Mouse (Mus musculus) hindbrain, embryonic 12.5 days (tissue): ENCODE results near the gene Ccnl2. TPM values are rescaled to one million over a fixed set of nuclear protein-coding genes. Genes with fewer than 3 reads are reported as not detected.

ENCODE experiments used
- ATAC-seq: fragments of 200-750 bp; cut with Nextera tagmentation; 2 replicates; pipeline ENCODE4 v1.8.0; 2017; ENCODE audit warnings: moderate TSS enrichment; ENCODE audit not compliant: low FRiP score
- H3K27ac ChIP-seq: fragments of 300-500 bp; sonication (generic); 2 replicates; pipeline ENCODE4 v1.5.1; 2016; ENCODE audit warnings: mild to moderate bottlenecking
- H3K27me3 ChIP-seq: fragments of 300-500 bp; sonication (generic); 2 replicates; pipeline ENCODE4 v1.6.1; 2016; ENCODE audit warnings: mild to moderate bottlenecking
- H3K36me3 ChIP-seq: fragments of 300-500 bp; sonication (generic); 2 replicates; pipeline ENCODE4 v1.6.1; 2016; ENCODE audit warnings: mild to moderate bottlenecking
- H3K4me1 ChIP-seq: fragments of 300-500 bp; sonication (generic); 2 replicates; pipeline ENCODE4 v1.6.1; 2016
- H3K4me2 ChIP-seq: fragments of 300-500 bp; sonication (generic); replicated peaks from 2 replicates; pipeline ENCODE4 v1.6.1; 2016; ENCODE audit warnings: mild to moderate bottlenecking
- H3K4me3 ChIP-seq: fragments of 300-500 bp; sonication (generic); 2 replicates; pipeline ENCODE4 v1.5.1; 2016; ENCODE audit warnings: mild to moderate bottlenecking
- H3K9ac ChIP-seq: fragments of 300-500 bp; sonication (generic); 2 replicates; pipeline ENCODE4 v1.6.1; 2016; ENCODE audit warnings: mild to moderate bottlenecking, moderate library complexity
- H3K9me3 ChIP-seq: fragments of 300-500 bp; sonication (generic); replicated peaks from 2 replicates; pipeline ENCODE4 v1.6.1; 2016; ENCODE audit warnings: mild to moderate bottlenecking
- WGBS: fragments of 180-500 bp; shearing (Covaris S2); methylation state at CpG from one replicate; pipeline ENCODE4 v1.1.7; 2016; 5-methylcytosine and 5-hydroxymethylcytosine counted together
- polyA plus RNA-seq: library from polyadenylated mRNA; unstranded; fragments of >200 nt; fragmentation: Nextera tagmentation; extraction: Ambion mirVana; gene quantifications from 2 replicates; pipeline ENCODE4 v1.2.1, GENCODE M21; 2016

Ccnl2 gene
- polyA plus RNA-seq, 1 experiment from 2014 or later = 217 TPM

GRCm38 (mm10) chr4:155831831-155832230 lies 19.5 kb downstream of the Ccnl2 start:
- H3K4me3 ChIP-seq = peak overlapping the region; percentile 87
- H3K9ac ChIP-seq = peak overlapping the region; percentile 90
- no peak; the same call in 1 of the 2 replicates for ATAC-seq
- WGBS = under 1% methylated on average over 25 of the region's 25 CpGs
- peak overlapping the region; percentile 91 for H3K27ac ChIP-seq
- H3K36me3 ChIP-seq = peaks cover 14% of the 10 kb centered on the region
- H3K4me1 ChIP-seq = peaks cover 21% of the 10 kb centered on the region
- peak overlapping the region; percentile 95 for H3K4me2 ChIP-seq
- H3K9me3 ChIP-seq = no peaks in the 10 kb centered on the region
- no peaks in the 10 kb centered on the region for H3K27me3 ChIP-seq

DNA sequence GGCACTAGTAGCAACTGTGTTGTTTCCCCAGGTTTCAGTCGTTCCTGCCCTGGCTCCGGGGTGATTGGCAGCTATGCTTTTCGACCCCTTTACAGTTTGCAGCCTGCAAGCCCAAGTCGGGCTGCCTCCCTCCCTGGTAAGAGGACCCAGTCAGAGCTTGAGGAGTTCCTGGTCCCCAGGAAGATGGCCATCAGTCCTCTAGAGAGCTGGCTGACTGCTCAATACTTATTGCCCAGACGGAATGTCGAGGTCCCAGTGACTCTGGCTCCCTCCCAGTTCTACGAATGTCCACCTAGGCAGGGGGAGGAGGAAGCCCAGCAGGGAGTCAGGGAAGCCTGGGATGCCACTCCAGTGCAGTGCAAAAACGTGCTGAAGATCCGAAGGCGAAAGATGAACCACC lies 20.0 kb downstream of the Ccnl2 start:
- peak overlapping the region; percentile 87 for H3K4me3 ChIP-seq

DNA sequence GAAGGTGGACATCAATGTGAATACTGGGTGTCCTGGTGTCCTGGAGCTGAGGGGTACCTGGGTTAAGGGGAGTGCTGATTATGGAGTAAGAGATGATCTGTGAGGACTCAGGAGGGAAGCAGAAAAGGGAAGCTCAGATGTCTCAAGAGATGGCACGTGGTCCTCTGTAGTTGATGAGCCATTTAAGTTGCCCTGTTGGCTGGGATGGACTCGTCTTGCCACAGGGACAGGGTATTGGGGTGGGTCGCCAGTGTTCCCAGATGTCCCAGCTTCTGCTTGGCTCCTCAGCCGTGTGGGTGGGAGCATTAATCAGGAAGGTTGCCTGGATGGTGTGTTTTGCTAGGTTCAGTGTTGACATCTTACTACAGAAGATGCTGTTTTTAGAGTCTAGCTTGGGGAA lies 20.9 kb downstream of the Ccnl2 start:
- Histone ChIP-seq H3K27ac (no peak overlapping the region), H3K9me3 (no peaks in the 10 kb centered on the region), H3K36me3 (peaks cover 6% of the 10 kb centered on the region; the same call in 1 of the 2 replicates), H3K4me3 (no peak overlapping the region), H3K4me1 (peaks cover 21% of the 10 kb centered on the region), H3K9ac (no peak overlapping the region), H3K27me3 (no peaks in the 10 kb centered on the region), H3K4me2 (no peak overlapping the region)
- WGBS = 86% methylated on average over 4 of the region's 4 CpGs
- no peak for ATAC-seq

More for the DNA sequence above, 20.0 kb downstream of the Ccnl2 start:
- Histone ChIP-seq H3K9ac (peak overlapping the region; percentile 90), H3K27ac (0 out of 2 replicates have a peak overlapping the region, but pooled peaks have one; percentile 91), H3K9me3 (no peaks in the 10 kb centered on the region), H3K36me3 (peaks cover 11% of the 10 kb centered on the region), H3K27me3 (no peaks in the 10 kb centered on the region), H3K4me1 (peaks cover 21% of the 10 kb centered on the region), H3K4me2 (peak overlapping the region; percentile 95)
- ATAC-seq = no peak
- 57% methylated on average over 10 of the region's 10 CpGs for WGBS

DNA sequence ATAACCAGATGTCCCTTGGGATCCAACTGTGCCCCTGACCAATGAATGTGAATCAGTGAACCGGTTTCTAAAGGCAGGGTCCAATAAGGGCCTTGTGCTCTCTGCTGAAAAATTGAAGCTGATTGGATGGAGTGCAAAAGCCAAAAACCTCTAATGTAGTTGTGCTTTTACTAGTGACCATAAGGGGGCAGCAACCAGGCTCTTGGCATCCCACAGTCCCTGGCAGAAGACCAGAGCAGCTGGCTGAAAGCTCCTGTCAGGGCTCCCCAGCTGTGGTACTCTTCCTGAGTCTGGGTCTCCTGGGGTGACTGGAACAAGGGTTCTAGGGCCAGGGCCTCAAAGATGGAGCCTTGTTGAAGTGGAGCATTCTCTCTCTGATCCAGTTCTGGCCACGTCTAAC lies 21.5 kb downstream of the Ccnl2 start:
- Histone ChIP-seq H3K9ac (no peak overlapping the region), H3K36me3 (peaks cover 6% of the 10 kb centered on the region; the same call in 1 of the 2 replicates), H3K4me2 (no peak overlapping the region), H3K27ac (peak overlapping the region; percentile 60; the same call in 1 of the 2 replicates), H3K9me3 (no peaks in the 10 kb centered on the region), H3K4me1 (peaks cover 22% of the 10 kb centered on the region), H3K4me3 (no peak overlapping the region; the same call in 1 of the 2 replicates), H3K27me3 (no peaks in the 10 kb centered on the region)
- WGBS = 36% methylated on average over 2 of the region's 2 CpGs
- ATAC-seq = peak; percentile 11; the same call in 1 of the 2 replicates

DNA sequence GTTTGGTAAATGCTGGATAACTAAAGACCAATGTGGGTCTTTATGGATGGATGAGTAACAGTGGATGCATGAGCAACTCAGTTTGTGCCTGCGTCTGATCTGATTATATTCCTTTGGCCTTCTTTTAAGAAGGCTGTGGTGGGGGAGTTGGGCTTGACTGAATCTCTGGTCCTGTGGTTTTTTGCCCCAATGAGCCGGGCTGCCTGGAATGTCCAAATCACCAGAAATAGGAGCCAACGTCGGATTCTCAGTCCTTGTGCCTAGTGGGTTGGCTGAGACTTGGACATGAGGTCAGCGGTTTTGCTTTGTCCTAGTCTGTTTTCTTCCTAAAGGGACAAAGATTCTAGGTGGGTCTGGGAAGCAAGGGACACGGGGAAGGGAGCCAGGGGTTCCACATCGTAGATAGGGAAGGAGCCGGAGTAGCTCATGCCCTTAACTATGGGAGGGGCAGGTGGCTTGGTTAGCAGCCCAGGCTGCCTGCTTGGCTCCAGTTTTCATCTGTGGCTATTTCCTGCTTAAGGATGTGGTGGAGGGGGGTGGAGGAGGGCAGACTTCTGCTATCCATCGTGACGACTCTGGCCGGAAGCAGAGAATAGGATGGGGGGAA lies 25.2 kb downstream of the Ccnl2 start:
- peaks cover 8% of the 10 kb centered on the region for H3K36me3 ChIP-seq
- H3K27me3 ChIP-seq = peaks cover 17% of the 10 kb centered on the region
- no peak overlapping the region for H3K9ac ChIP-seq
- peaks cover 39% of the 10 kb centered on the region for H3K4me1 ChIP-seq
- no peak overlapping the region for H3K4me3 ChIP-seq
- ATAC-seq = no peak
- 79% methylated on average over 11 of the region's 11 CpGs for WGBS
- no peak overlapping the region for H3K27ac ChIP-seq
- no peak overlapping the region for H3K4me2 ChIP-seq
- H3K9me3 ChIP-seq = no peaks in the 10 kb centered on the region

DNA sequence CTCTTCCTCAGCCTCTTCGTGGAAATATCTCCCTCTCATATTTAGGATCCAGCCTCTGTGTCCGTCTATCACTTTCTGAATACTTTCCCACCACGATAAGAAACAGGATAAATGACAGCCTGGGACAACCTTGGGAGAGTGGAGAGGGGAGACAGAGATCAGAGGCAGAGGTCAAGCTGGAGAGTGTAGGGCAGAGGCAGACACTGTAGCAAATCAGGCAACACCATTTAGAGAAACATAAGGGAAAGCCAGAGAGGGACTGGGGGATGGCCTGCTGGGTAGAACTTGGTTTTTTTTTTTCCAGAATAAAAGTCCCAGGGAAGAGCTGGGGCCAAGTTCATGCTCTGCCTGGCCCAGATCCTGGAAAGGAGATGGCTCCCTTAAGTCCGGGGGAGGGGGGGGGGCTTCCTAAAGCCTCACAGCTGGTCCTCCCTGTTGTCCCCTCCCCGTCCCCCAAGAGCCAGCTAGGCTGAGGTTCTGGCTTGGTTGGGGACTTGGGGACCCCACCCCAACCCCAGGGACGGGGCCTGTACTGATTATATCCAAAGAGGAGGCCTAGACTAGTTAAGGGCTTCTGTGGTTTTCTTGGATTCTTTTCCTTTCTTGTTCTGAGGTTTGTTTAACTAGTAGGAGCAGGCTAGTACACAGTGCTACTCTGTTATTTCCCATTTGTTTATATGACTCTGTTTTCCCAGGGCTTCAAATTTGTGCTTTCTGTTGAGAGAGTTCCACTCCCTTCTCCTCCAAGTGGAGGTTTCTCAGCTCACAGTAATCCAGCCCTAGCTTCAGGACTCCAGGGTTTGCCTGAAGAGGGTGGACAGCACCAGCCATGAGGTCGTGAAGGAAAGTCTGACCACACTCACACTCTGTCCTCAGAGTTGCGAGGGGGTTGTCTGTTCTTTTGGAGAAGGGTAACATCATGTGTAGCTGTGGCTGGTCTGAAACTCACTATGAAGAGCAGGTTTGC lies 26.2 kb downstream of the Ccnl2 start:
- H3K27ac ChIP-seq = 0 out of 2 replicates have a peak overlapping the region, but pooled peaks have one; percentile 55
- ATAC-seq = no peak
- H3K4me3 ChIP-seq = no peak overlapping the region
- no peak overlapping the region for H3K9ac ChIP-seq
- peaks cover 17% of the 10 kb centered on the region for H3K27me3 ChIP-seq
- no peaks in the 10 kb centered on the region for H3K9me3 ChIP-seq
- H3K4me1 ChIP-seq = peaks cover 33% of the 10 kb centered on the region
- H3K36me3 ChIP-seq = peaks cover 5% of the 10 kb centered on the region; the same call in 1 of the 2 replicates
- 63% methylated on average over 8 of the region's 8 CpGs for WGBS
- no peak overlapping the region for H3K4me2 ChIP-seq

DNA sequence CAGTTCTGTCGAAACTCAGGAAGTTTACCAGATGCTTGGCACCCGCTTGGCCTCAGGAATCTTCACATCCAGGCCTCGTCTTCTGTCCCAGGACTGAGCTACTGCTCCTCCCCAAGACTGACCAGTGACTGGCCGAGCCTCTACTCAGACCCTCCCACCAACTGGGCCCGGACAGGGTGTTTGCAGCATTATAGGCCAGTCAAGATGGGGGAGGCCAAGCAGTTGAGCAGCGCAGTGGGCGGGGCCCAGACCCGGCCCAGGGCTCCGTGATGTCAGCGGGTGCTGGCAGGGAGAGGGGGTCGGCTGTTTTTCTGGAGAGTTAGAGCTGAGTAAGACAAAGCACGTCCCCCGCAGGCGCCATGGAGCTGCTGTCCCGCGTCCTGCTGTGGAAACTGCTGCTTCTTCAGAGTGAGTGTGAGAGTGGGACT lies 27.2 kb downstream of the Ccnl2 start, which contains the start of gene Mxra8:
Gene Mxra8 (plus strand): TSS at position 198 of the 428 bp plus-strand sequence.
- peak within 1 kb of the TSS; percentile 55; the same call in 1 of the 2 replicates for H3K27ac ChIP-seq
- 2% methylated on average over 16 of the region's 16 CpGs for WGBS
- peak within 1 kb of the TSS; percentile 62 for H3K9ac ChIP-seq
- peaks cover 28% of the 10 kb centered on the region for H3K4me1 ChIP-seq
- peaks cover 5% of the 10 kb centered on the region; the same call in 1 of the 2 replicates for H3K36me3 ChIP-seq
- peaks cover 17% of the 10 kb centered on the region for H3K27me3 ChIP-seq
- no peaks in the 10 kb centered on the region for H3K9me3 ChIP-seq
- peak within 1 kb of the TSS; percentile 70 for H3K4me2 ChIP-seq
- H3K4me3 ChIP-seq = peak within 1 kb of the TSS; percentile 36
- peak; percentile 67 for ATAC-seq

- 9% methylated on average over 8 of the region's 8 CpGs for WGBS
- H3K4me2 ChIP-seq = peak overlapping the region; percentile 70
- H3K27me3 ChIP-seq = peaks cover 17% of the 10 kb centered on the region
- ATAC-seq = 0 out of 2 replicates have a peak, but pooled peaks have one; percentile 19
- no peak overlapping the region for H3K27ac ChIP-seq
- peak overlapping the region; percentile 62 for H3K9ac ChIP-seq
- H3K4me3 ChIP-seq = peak overlapping the region; percentile 36
- peaks cover 5% of the 10 kb centered on the region; the same call in 1 of the 2 replicates for H3K36me3 ChIP-seq
- peaks cover 28% of the 10 kb centered on the region for H3K4me1 ChIP-seq
- H3K9me3 ChIP-seq = no peaks in the 10 kb centered on the region
Measured at GRCm38 (mm10) chr4:155840076-155841002, 28.1 kb downstream of the Ccnl2 start.

DNA sequence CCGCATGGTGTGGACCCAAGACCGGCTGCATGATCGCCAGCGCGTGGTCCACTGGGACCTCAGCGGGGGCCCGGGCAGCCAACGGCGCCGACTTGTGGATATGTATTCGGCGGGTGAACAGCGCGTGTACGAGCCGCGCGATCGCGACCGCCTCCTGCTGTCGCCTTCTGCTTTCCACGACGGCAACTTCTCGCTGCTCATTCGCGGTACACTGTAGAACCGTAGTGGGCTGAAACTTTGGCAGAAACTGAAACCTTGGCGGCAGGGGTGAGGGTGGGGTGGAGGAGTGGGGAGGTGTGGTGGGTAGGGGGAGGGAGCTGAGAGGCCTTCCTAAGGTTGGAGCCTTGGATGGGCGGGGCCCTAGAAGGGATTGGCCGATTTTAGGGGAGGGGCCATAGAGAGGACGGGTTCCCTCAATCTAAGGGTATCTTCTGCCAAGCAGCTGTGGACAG lies 28.7 kb downstream of the Ccnl2 start:
- WGBS = under 1% methylated on average over 32 of the region's 32 CpGs
- Histone ChIP-seq H3K27me3 (peaks cover 17% of the 10 kb centered on the region), H3K4me1 (peaks cover 28% of the 10 kb centered on the region), H3K9ac (peak overlapping the region; percentile 62), H3K36me3 (peaks cover 5% of the 10 kb centered on the region; the same call in 1 of the 2 replicates), H3K4me3 (peak overlapping the region; percentile 36), H3K9me3 (no peaks in the 10 kb centered on the region), H3K27ac (no peak overlapping the region), H3K4me2 (peak overlapping the region; percentile 70)
- peak; percentile 46 for ATAC-seq

GRCm38 (mm10) chr4:155841651-155842270 lies 29.5 kb downstream of the Ccnl2 start:
- H3K36me3 ChIP-seq = peaks cover 5% of the 10 kb centered on the region; the same call in 1 of the 2 replicates
- ATAC-seq = peak; percentile 11; the same call in 1 of the 2 replicates
- H3K9me3 ChIP-seq = no peaks in the 10 kb centered on the region
- H3K9ac ChIP-seq = no peak overlapping the region
- peak overlapping the region; percentile 70 for H3K4me2 ChIP-seq
- H3K4me3 ChIP-seq = 0 out of 2 replicates have a peak overlapping the region, but pooled peaks have one; percentile 36
- H3K27me3 ChIP-seq = peaks cover 17% of the 10 kb centered on the region
- H3K27ac ChIP-seq = no peak overlapping the region
- 38% methylated on average over 38 of the region's 38 CpGs for WGBS
- H3K4me1 ChIP-seq = peaks cover 33% of the 10 kb centered on the region

DNA sequence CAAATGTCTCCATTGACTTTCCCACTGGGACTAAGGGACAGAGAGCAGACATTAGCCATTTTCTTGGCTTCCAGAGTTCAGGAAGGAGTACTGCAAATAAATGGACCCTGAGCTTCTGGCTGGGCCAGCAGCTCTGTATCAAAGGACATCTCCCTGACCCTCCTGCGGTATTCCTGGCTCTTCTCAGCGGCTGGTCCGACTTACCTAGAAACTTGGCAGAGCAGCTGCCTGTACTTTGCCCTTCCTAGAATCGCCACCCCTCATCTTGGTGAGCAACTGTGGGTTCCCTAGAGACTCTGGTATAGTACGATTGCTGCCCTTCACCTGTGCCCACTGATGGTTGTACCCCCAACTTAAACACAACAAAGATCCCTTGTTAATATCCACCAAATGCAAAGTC lies 30.9 kb downstream of the Ccnl2 start:
- Histone ChIP-seq H3K4me1 (peaks cover 39% of the 10 kb centered on the region), H3K27me3 (peaks cover 17% of the 10 kb centered on the region), H3K4me2 (no peak overlapping the region), H3K4me3 (no peak overlapping the region), H3K36me3 (peaks cover 5% of the 10 kb centered on the region; the same call in 1 of the 2 replicates), H3K9ac (no peak overlapping the region), H3K9me3 (no peaks in the 10 kb centered on the region), H3K27ac (no peak overlapping the region)
- ATAC-seq = no peak
- WGBS = 91% methylated on average over 5 of the region's 5 CpGs
